Mouse (Mus musculus) natural killer cell, adult 2 months (primary cell): ENCODE results near the gene Agrn.
"Not testable (repeated sequence)": the region's sequence is repeated elsewhere in the genome, so short reads cannot be mapped to it uniquely, and the experiment has no call there.

ENCODE experiments used
- DNase-seq, 2 experiments: peaks; one replicate each; pipeline ENCODE4 v3.0.0; 2022; ENCODE audit warnings: low spot score in 2 of 2

Gene Agrn

GRCm38 (mm10) chr4:156154771-156155170 lies 42.5 kb downstream of the Agrn start:
- DNase-seq, result no peak

GRCm38 (mm10) chr4:156150887-156151286 lies 46.4 kb downstream of the Agrn start:
- DNase-seq, result not testable (repeated sequence)

- no peak for DNase-seq
Measured at GRCm38 (mm10) chr4:156136285-156137100, 60.8 kb downstream of the Agrn start.

GRCm38 (mm10) chr4:156135801-156136200 lies 61.5 kb downstream of the Agrn start:
- DNase-seq, result no peak

- DNase-seq, result no peak
Measured at GRCm38 (mm10) chr4:156135112-156135511, 62.2 kb downstream of the Agrn start.

- DNase-seq, result no peak
Measured at GRCm38 (mm10) chr4:156133943-156134605, 63.2 kb downstream of the Agrn start.

- DNase-seq, result no peak
Measured at GRCm38 (mm10) chr4:156133334-156133733, 64.0 kb downstream of the Agrn start.

GRCm38 (mm10) chr4:156130940-156131339 lies 66.3 kb downstream of the Agrn start:
- no peak for DNase-seq

- no peak for DNase-seq
Measured at GRCm38 (mm10) chr4:156130436-156130835, 66.9 kb downstream of the Agrn start, which contains the start of gene Rnf223. Rnf223 (plus strand) TSS chr4:156130513.

- no peak for DNase-seq
Measured at GRCm38 (mm10) chr4:156128746-156129145, 68.5 kb downstream of the Agrn start.

- no peak for DNase-seq
Measured at GRCm38 (mm10) chr4:156126841-156127240, 70.4 kb downstream of the Agrn start.

GRCm38 (mm10) chr4:156125393-156125792 lies 71.9 kb downstream of the Agrn start:
- DNase-seq, result no peak

GRCm38 (mm10) chr4:156124077-156124476 lies 73.2 kb downstream of the Agrn start:
- DNase-seq, result no peak
